Mouse (Mus musculus) midbrain, embryonic 16.5 days (tissue): Measurements from ENCODE around the gene Akr1b8. TPM values are rescaled to one million over a fixed set of nuclear protein-coding genes. Genes with fewer than 3 reads are reported as not detected.
"Not testable (repeated sequence)": the region's sequence is repeated elsewhere in the genome, so short reads cannot be mapped to it uniquely, and the experiment has no call there.

Experiments
- ATAC-seq: fragments of 200-750 bp; cut with Nextera tagmentation; 2 replicates; pipeline ENCODE4 v1.8.0; 2017; ENCODE audit warnings: moderate TSS enrichment
- H3K27ac ChIP-seq: fragments of 300-500 bp; sonication (generic); 2 replicates; pipeline ENCODE4 v1.5.1; 2014; ENCODE audit warnings: mild to moderate bottlenecking, low read length, mixed read lengths
- H3K27me3 ChIP-seq: fragments of 300-500 bp; sonication (generic); 2 replicates; pipeline ENCODE4 v1.6.1; 2014; ENCODE audit warnings: low read depth, low read length, mixed read lengths; ENCODE audit not compliant: control insufficient read depth, insufficient read depth
- H3K36me3 ChIP-seq: fragments of 300-500 bp; sonication (generic); 2 replicates; pipeline ENCODE4 v1.6.1; 2014; ENCODE audit warnings: mild to moderate bottlenecking, low read length, moderate library complexity, mixed read lengths; ENCODE audit not compliant: control insufficient read depth, insufficient read depth
- H3K4me1 ChIP-seq: fragments of 300-500 bp; sonication (generic); 2 replicates; pipeline ENCODE4 v1.6.1; 2014; ENCODE audit warnings: mild to moderate bottlenecking, low read length, mixed read lengths; ENCODE audit not compliant: control insufficient read depth, insufficient read depth
- H3K4me2 ChIP-seq: fragments of 300-500 bp; sonication (generic); 2 replicates; pipeline ENCODE4 v1.6.1; 2014; ENCODE audit warnings: mild to moderate bottlenecking, low read length, mixed read lengths
- H3K4me3 ChIP-seq: fragments of 300-500 bp; sonication (generic); 2 replicates; pipeline ENCODE4 v1.5.1; 2014; ENCODE audit warnings: low read depth, mild to moderate bottlenecking, low read length, moderate library complexity, mixed read lengths
- H3K9ac ChIP-seq: fragments of 300-500 bp; sonication (generic); 2 replicates; pipeline ENCODE4 v1.6.1; 2014; ENCODE audit warnings: low read depth, low read length, mixed read lengths
- H3K9me3 ChIP-seq: fragments of 300-500 bp; sonication (generic); replicated peaks from 2 replicates; pipeline ENCODE4 v1.6.1; 2014; ENCODE audit warnings: mild to moderate bottlenecking, low read length, mixed read lengths; ENCODE audit not compliant: control insufficient read depth, poor library complexity, severe bottlenecking
- WGBS: fragments of 180-500 bp; shearing (Covaris S2); extraction: QIAGEN DNeasy Blood & Tissue Kit; methylation state at CpG from one replicate; pipeline ENCODE4 v1.1.7; 2014; 5-methylcytosine and 5-hydroxymethylcytosine counted together
- polyA plus RNA-seq: library from polyadenylated mRNA; unstranded; fragments of >200 nt; fragmentation: Nextera tagmentation; extraction: Ambion mirVana; gene quantifications from 2 replicates; pipeline ENCODE4 v1.2.1, GENCODE M21; 2015

Akr1b8 gene
- polyA plus RNA-seq, 1 experiment from 2014 or later, result 2.7 TPM

- H3K27ac ChIP-seq, result no peak overlapping the region
- no peak overlapping the region for H3K9ac ChIP-seq
- 89% methylated on average over 9 of the region's 9 CpGs for WGBS
- H3K36me3 ChIP-seq, result no peaks in the 10 kb centered on the region
- H3K27me3 ChIP-seq, result no peaks in the 10 kb centered on the region
- ATAC-seq, result no peak
- peaks cover 4% of the 10 kb centered on the region; the same call in 1 of the 2 replicates for H3K4me1 ChIP-seq
- no peak overlapping the region for H3K4me3 ChIP-seq
- H3K4me2 ChIP-seq, result no peak overlapping the region
- H3K9me3 ChIP-seq, result no peaks in the 10 kb centered on the region
Measured at GRCm38 (mm10) chr6:34355841-34356240, 1.9 kb downstream of the Akr1b8 start.

GRCm38 (mm10) chr6:34364217-34365136 is 10.6 kb downstream of the Akr1b8 start:
- Histone ChIP-seq H3K27me3 (no peaks in the 10 kb centered on the region), H3K4me3 (no peak overlapping the region), H3K27ac (no peak overlapping the region), H3K9me3 (no peaks in the 10 kb centered on the region), H3K4me2 (no peak overlapping the region), H3K9ac (no peak overlapping the region), H3K4me1 (0 out of 2 replicates have a peak, but pooled peaks cover 2% of the 10 kb centered on the region), H3K36me3 (no peaks in the 10 kb centered on the region)
- WGBS, result 85% methylated on average over 12 of the region's 12 CpGs
- ATAC-seq, result no peak

GRCm38 (mm10) chr6:34367998-34368397 is 14.1 kb downstream of the Akr1b8 start:
- no peak overlapping the region for H3K9ac ChIP-seq
- H3K27ac ChIP-seq, result no peak overlapping the region
- no peak overlapping the region for H3K4me2 ChIP-seq
- H3K4me1 ChIP-seq, result 0 out of 2 replicates have a peak, but pooled peaks cover 2% of the 10 kb centered on the region
- no peaks in the 10 kb centered on the region for H3K36me3 ChIP-seq
- WGBS, result 82% methylated on average over 9 of the region's 9 CpGs
- H3K4me3 ChIP-seq, result no peak overlapping the region
- no peaks in the 10 kb centered on the region for H3K9me3 ChIP-seq
- ATAC-seq, result no peak
- H3K27me3 ChIP-seq, result no peaks in the 10 kb centered on the region

- Histone ChIP-seq H3K4me3 (no peak overlapping the region), H3K4me1 (0 out of 2 replicates have a peak, but pooled peaks cover 2% of the 10 kb centered on the region), H3K4me2 (no peak overlapping the region), H3K27ac (no peak overlapping the region), H3K9me3 (no peaks in the 10 kb centered on the region), H3K9ac (no peak overlapping the region), H3K27me3 (no peaks in the 10 kb centered on the region), H3K36me3 (no peaks in the 10 kb centered on the region)
- ATAC-seq, result no peak
- WGBS, result 86% methylated on average over 8 of the region's 8 CpGs
Measured at GRCm38 (mm10) chr6:34370081-34370480, 16.2 kb downstream of the Akr1b8 start.

GRCm38 (mm10) chr6:34371700-34372351 is 17.9 kb downstream of the Akr1b8 start:
- Histone ChIP-seq H3K27me3 (no peaks in the 10 kb centered on the region), H3K27ac (no peak overlapping the region), H3K4me1 (0 out of 2 replicates have a peak, but pooled peaks cover 2% of the 10 kb centered on the region), H3K4me3 (no peak overlapping the region), H3K9me3 (no peaks in the 10 kb centered on the region), H3K9ac (peak overlapping the region; percentile 5; the same call in 1 of the 2 replicates), H3K4me2 (peak overlapping the region; percentile 25), H3K36me3 (no peaks in the 10 kb centered on the region)
- 25% methylated on average over 18 of the region's 18 CpGs for WGBS
- 0 out of 2 replicates have a peak, but pooled peaks have one; percentile 5 for ATAC-seq

GRCm38 (mm10) chr6:34373841-34374240 is 19.9 kb downstream of the Akr1b8 start:
- H3K4me3 ChIP-seq, result no peak overlapping the region
- no peak for ATAC-seq
- 81% methylated on average over 7 of the region's 7 CpGs for WGBS
- H3K4me2 ChIP-seq, result no peak overlapping the region
- H3K27me3 ChIP-seq, result no peaks in the 10 kb centered on the region
- no peaks in the 10 kb centered on the region for H3K36me3 ChIP-seq
- 0 out of 2 replicates have a peak, but pooled peaks cover under 1% of the 10 kb centered on the region for H3K4me1 ChIP-seq
- no peak overlapping the region for H3K27ac ChIP-seq
- no peaks in the 10 kb centered on the region for H3K9me3 ChIP-seq
- no peak overlapping the region for H3K9ac ChIP-seq

GRCm38 (mm10) chr6:34375888-34376287 is 22.0 kb downstream of the Akr1b8 start:
- 79% methylated on average over 5 of the region's 5 CpGs for WGBS
- not testable (repeated sequence) for H3K27me3 ChIP-seq, H3K4me3 ChIP-seq, H3K36me3 ChIP-seq, H3K27ac ChIP-seq, H3K9ac ChIP-seq, H3K9me3 ChIP-seq, H3K4me1 ChIP-seq, H3K4me2 ChIP-seq, ATAC-seq

GRCm38 (mm10) chr6:34383401-34383800 is 29.5 kb downstream of the Akr1b8 start:
- Histone ChIP-seq H3K4me2 (no peak overlapping the region), H3K4me3 (no peak overlapping the region), H3K9me3 (no peaks in the 10 kb centered on the region), H3K4me1 (peaks cover 7% of the 10 kb centered on the region), H3K27ac (no peak overlapping the region), H3K36me3 (no peaks in the 10 kb centered on the region), H3K27me3 (no peaks in the 10 kb centered on the region), H3K9ac (no peak overlapping the region)
- WGBS, result 46% methylated on average over 8 of the region's 8 CpGs
- ATAC-seq, result no peak
